Mouse (Mus musculus) CD4-positive, CD25-positive, alpha-beta regulatory T cell, adult 4 months (primary cell): ENCODE measurements around the gene P2ry2. TPM values are rescaled to one million over a fixed set of nuclear protein-coding genes. Genes with fewer than 3 reads are reported as not detected.

Experiments
- ATAC-seq: one replicate; pipeline ENCODE4 v1.8.0; 2017
- polyA plus RNA-seq, 2 experiments: library from polyadenylated mRNA; unstranded; fragments of 100-300 nt; shearing (Covaris generic); gene quantifications; one replicate each; pipeline ENCODE4 v1.2.1; 2017

Gene P2ry2
- polyA plus RNA-seq, 2 experiments from 2014 or later, result not detected

GRCm38 (mm10) chr7:100979175-100979574, 33.5 kb downstream of the P2ry2 start:
- ATAC-seq, result no peak

GRCm38 (mm10) chr7:100978171-100978570, 34.5 kb downstream of the P2ry2 start:
- ATAC-seq, result no peak

GRCm38 (mm10) chr7:100974135-100974903, 38.3 kb downstream of the P2ry2 start, which contains the start of gene P2ry6:
Gene P2ry6 (minus strand): TSS chr7:100974649.
- ATAC-seq, result no peak

- ATAC-seq, result no peak
These were observed 39.8 kb downstream of the P2ry2 start for GRCm38 (mm10) chr7:100972875-100973274.

- no peak for ATAC-seq
These were observed 43.6 kb downstream of the P2ry2 start for GRCm38 (mm10) chr7:100968874-100969659.

- no peak for ATAC-seq
These were observed 44.3 kb downstream of the P2ry2 start for GRCm38 (mm10) chr7:100968376-100968775.

- ATAC-seq, result no peak
These were observed 44.8 kb downstream of the P2ry2 start for GRCm38 (mm10) chr7:100967850-100968249.

- no peak for ATAC-seq
These were observed 46.7 kb downstream of the P2ry2 start for GRCm38 (mm10) chr7:100966014-100966413.

GRCm38 (mm10) chr7:100965079-100965478, 47.6 kb downstream of the P2ry2 start:
- peak; percentile 37 for ATAC-seq

- no peak for ATAC-seq
These were observed 48.4 kb downstream of the P2ry2 start for GRCm38 (mm10) chr7:100964242-100964641.

GRCm38 (mm10) chr7:100963381-100963780, 49.3 kb downstream of the P2ry2 start:
- ATAC-seq, result no peak

- no peak for ATAC-seq
These were observed 51.5 kb downstream of the P2ry2 start for GRCm38 (mm10) chr7:100961146-100961545.

GRCm38 (mm10) chr7:100960462-100960861, 52.2 kb downstream of the P2ry2 start:
- no peak for ATAC-seq

- ATAC-seq, result no peak
These were observed 54.2 kb downstream of the P2ry2 start for GRCm38 (mm10) chr7:100958426-100958825.

- no peak for ATAC-seq
These were observed 60.0 kb downstream of the P2ry2 start for GRCm38 (mm10) chr7:100952686-100953085.

- no peak for ATAC-seq
These were observed 60.8 kb downstream of the P2ry2 start for GRCm38 (mm10) chr7:100951903-100952302.

- no peak for ATAC-seq
These were observed 62.1 kb downstream of the P2ry2 start for GRCm38 (mm10) chr7:100950481-100951010.

- no peak for ATAC-seq
These were observed 62.6 kb downstream of the P2ry2 start for GRCm38 (mm10) chr7:100950031-100950430.

Other genes starting within 250 kb of the P2ry2 start
- 10 to 100 TPM; 16.4 to 24.4 TPM for gene Relt, start 149.4 kb downstream of the P2ry2 start, polyA plus RNA-seq
- not detected for gene Arhgef17, start 80.8 kb downstream of the P2ry2 start, polyA plus RNA-seq
- gene P2ry6, start 38.2 kb downstream of the P2ry2 start, polyA plus RNA-seq, result not detected
- gene Fchsd2, start 80.0 kb upstream of the P2ry2 start, polyA plus RNA-seq, result 10 to 100 TPM; 38.9 to 44.1 TPM